Mouse (Mus musculus): ENCODE measurements around the gene Susd1.

DNA sequence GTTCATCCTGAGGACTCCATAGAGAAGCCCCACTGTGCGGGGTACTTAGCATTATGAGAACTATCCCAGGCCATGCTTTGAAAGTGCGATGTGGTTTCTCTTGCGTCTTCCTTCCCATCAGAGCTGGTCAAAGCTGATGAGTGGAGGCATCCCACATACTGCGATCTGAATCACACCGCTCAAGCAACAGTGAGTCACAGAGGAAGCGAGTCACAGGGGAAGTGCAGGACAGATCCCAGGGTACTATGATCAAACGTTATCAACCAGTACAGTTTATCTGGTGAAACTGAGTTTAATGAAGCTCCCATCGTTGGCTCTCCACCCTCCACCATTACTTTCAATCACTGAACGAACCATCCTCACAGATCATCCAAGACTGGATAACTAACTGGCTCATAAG lies 72.2 kb downstream of the Susd1 start:
- TF ChIP-seq CTCF (IDR thresholded peaks at IDR 0.05; ENCODE audit: extremely low read depth, insufficient read depth, insufficient read length, insufficient replicate concordance), result no peak
- no peak for TF ChIP-seq POLR2A (IDR thresholded peaks at IDR 0.05; ENCODE audit: low read depth, low read length)

Measured in spleen, adult 2 months (tissue).